Mouse (Mus musculus) regulatory T cell (primary cell): ENCODE results near the gene Poc1a.

Experiments used
- in situ Hi-C: fragments of 300-600 bp; cut with MboI, MseI; formaldehyde crosslinking; loops from one replicate; pipeline ENCODE4 v1.15.1; 2025; ENCODE audit warnings: high pct_unique_total_duplicates

The Poc1a gene

GRCm38 (mm10) chr9:106337620-106338019 is 56.8 kb downstream of the Poc1a start:
- in situ Hi-C loops: no loop called here

GRCm38 (mm10) chr9:106338462-106339172 is 57.8 kb downstream of the Poc1a start:
- in situ Hi-C loops: no loop called here

- in situ Hi-C loops: no loop called here
These were observed 58.3 kb downstream of the Poc1a start for GRCm38 (mm10) chr9:106339173-106339558.

- in situ Hi-C loops: no loop called here
These were observed 58.9 kb downstream of the Poc1a start for GRCm38 (mm10) chr9:106339730-106340129.

GRCm38 (mm10) chr9:106340501-106341312 is 59.8 kb downstream of the Poc1a start:
- in situ Hi-C loops: no loop called here

- in situ Hi-C loops: no loop called here
These were observed 60.4 kb downstream of the Poc1a start for GRCm38 (mm10) chr9:106341313-106341686.

GRCm38 (mm10) chr9:106342573-106342972 is 61.7 kb downstream of the Poc1a start:
- in situ Hi-C loops: no loop called here

- in situ Hi-C loops: loop anchor here (5.0 kb wide), 1 partner anchor 52 kb away; no protein-coding TSS in a partner anchor
These were observed 64.3 kb downstream of the Poc1a start for GRCm38 (mm10) chr9:106345167-106345566.

- in situ Hi-C loops: loop anchor here (5.0 kb wide), 1 partner anchor 52 kb away; no protein-coding TSS in a partner anchor
These were observed 64.8 kb downstream of the Poc1a start for GRCm38 (mm10) chr9:106345630-106346029.

GRCm38 (mm10) chr9:106348281-106348680 is 67.4 kb downstream of the Poc1a start:
- in situ Hi-C loops: loop anchor here (5.0 kb wide), 1 partner anchor 49 kb away; no protein-coding TSS in a partner anchor

- in situ Hi-C loops: loop anchor here (5.0 kb wide), 1 partner anchor 48 kb away; no protein-coding TSS in a partner anchor
These were observed 68.2 kb downstream of the Poc1a start for GRCm38 (mm10) chr9:106349075-106349474.

- in situ Hi-C loops: no loop called here
These were observed 70.3 kb downstream of the Poc1a start for GRCm38 (mm10) chr9:106351178-106351577.

GRCm38 (mm10) chr9:106353779-106354178 is 72.9 kb downstream of the Poc1a start:
- in situ Hi-C loops: no loop called here

GRCm38 (mm10) chr9:106354810-106355209 is 73.9 kb downstream of the Poc1a start:
- in situ Hi-C loops: no loop called here

GRCm38 (mm10) chr9:106355217-106355974 is 74.5 kb downstream of the Poc1a start:
- in situ Hi-C loops: no loop called here

- in situ Hi-C loops: no loop called here
These were observed 75.1 kb downstream of the Poc1a start for GRCm38 (mm10) chr9:106355975-106356286.

- in situ Hi-C loops: no loop called here
These were observed 75.5 kb downstream of the Poc1a start for GRCm38 (mm10) chr9:106356323-106356844.

- in situ Hi-C loops: no loop called here
These were observed 76.3 kb downstream of the Poc1a start for GRCm38 (mm10) chr9:106357167-106357566.

- in situ Hi-C loops: no loop called here
These were observed 78.4 kb downstream of the Poc1a start for GRCm38 (mm10) chr9:106359297-106359696.

- in situ Hi-C loops: loop anchor here (10.0 kb wide), 1 partner anchor 1184 kb away; the partner anchor contains the start of genes Cyb561d2, Nprl2 and Zmynd10
These were observed 80.3 kb downstream of the Poc1a start for GRCm38 (mm10) chr9:106361140-106361539.

GRCm38 (mm10) chr9:106365333-106365732 is 84.5 kb downstream of the Poc1a start:
- in situ Hi-C loops: loop anchor here (5.0 to 10.0 kb wide), 3 partner anchors 47 to 1179 kb away; partner anchors contain the start of genes Cyb561d2, Nprl2, Poc1a and Zmynd10
